Mouse (Mus musculus): ENCODE measurements around the gene Dgat2.

GRCm38 (mm10) chr7:99202163-99202562 lies 19.6 kb upstream of the Dgat2 start:
- TF ChIP-seq POLR2A (IDR thresholded peaks at IDR 0.05; ENCODE audit: insufficient read depth, low read length), result no peak
- TF ChIP-seq EP300 (IDR thresholded peaks at IDR 0.05; ENCODE audit: insufficient read depth, low read depth, low read length), result no peak
- TF ChIP-seq CTCF (IDR thresholded peaks at IDR 0.05; ENCODE audit: low read depth, low read length), result no peak

All from ES-Bruce4 (cell line).